Mouse (Mus musculus) neutrophil, adult 83 days (primary cell): ENCODE results near the gene Olfr465-ps1. TPM values are rescaled to one million over a fixed set of nuclear protein-coding genes. Genes with fewer than 3 reads are reported as not detected.

Source experiments
- total RNA-seq, 2 experiments: library from RNA; stranded (reverse); gene quantifications; one replicate each; pipeline ENCODE4 v1.2.4; 2023

Gene Olfr465-ps1
- total RNA-seq: not detected

GRCm38 (mm10) chr13:65137789-65138188 lies at the start of gene Olfr465-ps1:
Olfr465-ps1 (plus strand) TSS chr13:65138089.

DNA sequence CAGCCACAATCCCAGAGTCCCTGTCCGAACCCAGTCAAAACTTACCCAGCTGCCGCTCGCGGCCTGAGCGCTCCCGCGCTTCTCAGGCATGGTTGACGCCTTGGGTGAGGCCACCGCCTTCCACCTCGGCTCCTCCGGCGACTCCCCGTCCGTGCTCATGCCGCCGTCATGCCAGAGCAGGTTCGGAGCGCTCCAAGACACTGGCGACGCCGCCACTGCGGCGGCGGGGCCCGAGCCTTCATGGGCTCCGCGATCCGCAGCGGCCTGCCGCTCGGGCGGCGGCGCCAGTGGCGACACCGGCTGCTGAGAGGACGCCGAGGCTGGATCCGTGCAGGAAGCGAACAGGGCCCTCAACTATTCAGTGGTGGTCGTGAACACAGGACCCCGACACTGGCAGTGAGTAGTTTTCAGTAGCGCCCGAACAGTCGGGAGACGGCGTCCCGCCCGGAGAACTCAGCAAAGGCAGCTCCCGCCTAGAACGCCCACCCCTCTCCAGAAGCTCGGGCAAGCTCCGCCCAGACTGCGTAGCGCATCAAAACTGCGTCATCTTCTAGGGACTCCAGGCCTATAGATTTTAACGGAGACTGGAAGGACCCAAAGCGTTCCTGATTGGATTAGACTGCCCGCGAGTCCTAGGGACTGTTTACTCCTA lies 25.3 kb upstream of the Olfr465-ps1 start, which contains the start of gene Mfsd14b:
TSS of gene Mfsd14b (minus strand) at position 517 of the 652 bp plus-strand sequence.

DNA sequence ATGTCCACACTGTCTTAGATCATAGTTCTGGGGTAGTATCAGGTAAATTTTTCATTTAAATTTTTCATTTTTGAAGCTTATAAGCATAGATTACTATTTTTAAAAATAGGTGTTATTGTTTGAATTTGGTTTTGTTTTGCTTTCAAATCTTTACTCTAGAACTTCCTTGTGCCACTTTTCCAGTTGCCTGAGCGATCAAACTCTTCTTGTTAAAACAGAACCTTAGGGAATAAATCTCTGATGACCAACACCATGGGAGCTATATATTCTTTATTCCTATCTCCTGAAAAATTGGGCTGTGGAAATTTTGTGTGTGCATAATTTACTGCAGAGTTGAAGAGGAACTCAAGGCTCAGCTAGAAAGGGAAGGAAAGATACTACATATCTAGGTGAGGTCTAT lies 12.1 kb downstream of the Olfr465-ps1 start, which contains the start of gene Olfr466:
TSS of gene Olfr466 (plus strand) at position 301 of the 400 bp plus-strand sequence.

Other genes starting within 250 kb of the Olfr465-ps1 start
- not detected for gene Cntnap3, start 234.1 kb upstream of the Olfr465-ps1 start, total RNA-seq
- not detected for gene Spata31, start 220.7 kb upstream of the Olfr465-ps1 start, total RNA-seq
- gene Spata31d1c, start 105.0 kb upstream of the Olfr465-ps1 start, total RNA-seq: not detected
- under 1 TPM in 1 of 2 experiments, not detected in 1; 0.44 TPM for gene Prss47, start 85.3 kb upstream of the Olfr465-ps1 start, total RNA-seq
- 100 to 1,000 TPM; 173 to 177 TPM for gene Mfsd14b, start 25.1 kb upstream of the Olfr465-ps1 start, total RNA-seq
- gene Olfr466, start 12.2 kb downstream of the Olfr465-ps1 start, total RNA-seq: not detected
- not detected for gene Nlrp4f, start 67.9 kb downstream of the Olfr465-ps1 start, total RNA-seq
- gene Gm10775, start 121.5 kb downstream of the Olfr465-ps1 start, total RNA-seq: not detected
- 10 to 100 TPM; 14.0 to 16.0 TPM for gene Zfp369, start 140.7 kb downstream of the Olfr465-ps1 start, total RNA-seq